Mouse (Mus musculus): Measurements from ENCODE around the gene Emilin1. TPM values are rescaled to one million over a fixed set of nuclear protein-coding genes. Genes with fewer than 3 reads are reported as not detected.

The Emilin1 gene
- polyA plus RNA-seq, 1 experiment, result 3.6 TPM

GRCm38 (mm10) chr5:30915456-30915855 is 2.3 kb downstream of the Emilin1 start:
- Histone ChIP-seq H3K27ac (replicated peaks; ENCODE audit: low read depth, low read length) (peak overlapping the region; percentile 79), H3K4me1 (ENCODE audit: control insufficient read depth, insufficient read depth, insufficient read length, low read length) (peaks cover 34% of the 10 kb centered on the region), H3K4me3 (ENCODE audit: insufficient read depth, low read depth, low read length) (peak overlapping the region; percentile 55; the same call in 1 of the 2 replicates)

DNA sequence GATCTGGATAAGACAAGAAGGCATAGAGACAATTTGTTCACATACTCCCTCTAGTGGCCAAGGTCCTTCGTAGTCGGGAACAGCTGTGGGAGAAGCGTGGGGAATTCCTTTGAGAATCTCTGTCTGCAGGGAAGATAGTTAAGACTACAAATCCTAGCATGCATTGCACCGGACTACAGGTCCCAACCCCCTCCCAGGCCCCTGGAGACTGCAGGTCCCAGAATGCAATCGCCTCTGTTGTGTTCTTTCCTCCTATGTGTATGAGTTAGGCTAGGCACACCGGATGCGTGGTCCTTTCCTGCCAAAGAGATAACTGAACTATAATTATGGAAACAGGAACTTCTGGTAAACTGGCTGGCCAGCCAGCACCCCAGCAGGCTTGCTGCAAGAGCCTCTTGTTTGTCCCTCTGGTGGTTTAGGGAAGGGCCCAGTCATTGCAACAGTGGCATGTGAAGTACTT is 2.8 kb downstream of the Emilin1 start:
- Histone ChIP-seq H3K4me1 (ENCODE audit: control insufficient read depth, insufficient read depth, insufficient read length, low read length) (peaks cover 29% of the 10 kb centered on the region), H3K4me3 (ENCODE audit: insufficient read depth, low read depth, low read length) (no peak overlapping the region), H3K27ac (replicated peaks; ENCODE audit: low read depth, low read length) (peak overlapping the region; percentile 86)

DNA sequence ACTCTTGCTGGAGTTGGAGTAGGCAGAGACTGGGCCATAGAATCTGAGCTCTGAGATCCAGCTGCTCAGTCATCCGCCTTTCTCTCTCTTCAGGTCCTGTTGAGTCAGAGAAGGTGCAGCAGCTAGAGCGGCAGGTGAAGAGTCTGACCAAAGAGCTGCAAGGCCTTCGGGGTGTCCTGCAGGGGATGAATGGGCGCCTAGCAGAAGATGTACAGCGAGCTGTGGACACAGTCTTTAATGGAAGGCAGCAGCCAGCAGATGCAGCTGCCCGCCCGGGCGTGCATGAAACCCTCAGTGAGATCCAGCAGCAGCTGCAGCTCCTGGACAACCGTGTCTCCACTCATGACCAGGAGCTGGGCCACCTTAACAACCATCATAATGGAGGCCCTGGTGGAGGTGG is 3.6 kb downstream of the Emilin1 start:
- Histone ChIP-seq H3K4me1 (ENCODE audit: control insufficient read depth, insufficient read depth, insufficient read length, low read length) (peaks cover 29% of the 10 kb centered on the region), H3K4me3 (ENCODE audit: insufficient read depth, low read depth, low read length) (no peak overlapping the region), H3K27ac (replicated peaks; ENCODE audit: low read depth, low read length) (peak overlapping the region; percentile 86)

GRCm38 (mm10) chr5:30917348-30917747 is 4.1 kb downstream of the Emilin1 start:
- no peak overlapping the region for H3K4me3 ChIP-seq (ENCODE audit: insufficient read depth, low read depth, low read length)
- H3K27ac ChIP-seq (replicated peaks; ENCODE audit: low read depth, low read length), result no peak overlapping the region
- H3K4me1 ChIP-seq (ENCODE audit: control insufficient read depth, insufficient read depth, insufficient read length, low read length), result peaks cover 30% of the 10 kb centered on the region

- H3K4me1 ChIP-seq (ENCODE audit: control insufficient read depth, insufficient read depth, insufficient read length, low read length), result peaks cover 26% of the 10 kb centered on the region
Observed at GRCm38 (mm10) chr5:30917891-30918670, 4.9 kb downstream of the Emilin1 start.

DNA sequence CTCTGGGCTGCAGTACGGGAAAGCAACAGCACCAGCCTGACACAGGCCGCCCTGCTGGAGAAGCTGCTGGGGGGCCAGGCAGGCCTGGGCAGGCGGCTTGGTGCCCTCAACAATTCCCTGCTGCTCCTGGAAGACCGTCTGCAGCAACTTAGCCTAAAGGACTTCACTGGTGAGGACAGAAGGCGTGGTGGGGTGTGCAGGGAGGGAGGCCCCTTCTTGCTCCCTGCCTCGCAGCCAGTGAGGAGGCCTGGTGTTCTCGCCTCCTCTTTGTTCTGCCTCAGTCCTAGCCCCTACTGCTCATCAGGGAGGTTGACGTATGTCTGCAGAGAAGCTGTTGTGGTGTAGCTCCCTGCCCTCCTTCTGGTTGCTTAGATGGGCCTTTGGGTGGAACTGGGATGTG is 5.5 kb downstream of the Emilin1 start:
- Histone ChIP-seq H3K4me1 (ENCODE audit: control insufficient read depth, insufficient read depth, insufficient read length, low read length) (peaks cover 26% of the 10 kb centered on the region), H3K4me3 (ENCODE audit: insufficient read depth, low read depth, low read length) (no peak overlapping the region), H3K27ac (replicated peaks; ENCODE audit: low read depth, low read length) (no peak overlapping the region)

More at GRCm38 (mm10) chr5:30917891-30918670, 4.9 kb downstream of the Emilin1 start:
- no peak overlapping the region for H3K27ac ChIP-seq (replicated peaks; ENCODE audit: low read depth, low read length)
- H3K4me3 ChIP-seq (ENCODE audit: insufficient read depth, low read depth, low read length), result no peak overlapping the region

GRCm38 (mm10) chr5:30919831-30920614 is 6.8 kb downstream of the Emilin1 start:
- peaks cover 15% of the 10 kb centered on the region for H3K4me1 ChIP-seq (ENCODE audit: control insufficient read depth, insufficient read depth, insufficient read length, low read length)
- H3K4me3 ChIP-seq (ENCODE audit: insufficient read depth, low read depth, low read length), result no peak overlapping the region
- H3K27ac ChIP-seq (replicated peaks; ENCODE audit: low read depth, low read length), result no peak overlapping the region

- Histone ChIP-seq H3K4me1 (ENCODE audit: control insufficient read depth, insufficient read depth, insufficient read length, low read length) (peaks cover 9% of the 10 kb centered on the region), H3K27ac (replicated peaks; ENCODE audit: low read depth, low read length) (no peak overlapping the region), H3K4me3 (ENCODE audit: insufficient read depth, low read depth, low read length) (no peak overlapping the region)
Observed at GRCm38 (mm10) chr5:30920621-30921020, 7.4 kb downstream of the Emilin1 start.

- Histone ChIP-seq H3K4me1 (ENCODE audit: control insufficient read depth, insufficient read depth, insufficient read length, low read length) (peaks cover 9% of the 10 kb centered on the region), H3K4me3 (ENCODE audit: insufficient read depth, low read depth, low read length) (peak within 1 kb of the TSS; percentile 75), H3K27ac (replicated peaks; ENCODE audit: low read depth, low read length) (peak within 1 kb of the TSS; percentile 35)
Observed at GRCm38 (mm10) chr5:30921256-30922033, 8.2 kb downstream of the Emilin1 start, which contains the start of gene Khk. Gene Khk, plus strand, starts transcription at chr5:30921431.

- Histone ChIP-seq H3K27ac (replicated peaks; ENCODE audit: low read depth, low read length) (no peak overlapping the region), H3K4me3 (ENCODE audit: insufficient read depth, low read depth, low read length) (peak overlapping the region; percentile 75; the same call in 1 of the 2 replicates), H3K4me1 (ENCODE audit: control insufficient read depth, insufficient read depth, insufficient read length, low read length) (peaks cover 7% of the 10 kb centered on the region)
Observed at GRCm38 (mm10) chr5:30922581-30923041, 9.4 kb downstream of the Emilin1 start.

- Histone ChIP-seq H3K27ac (replicated peaks; ENCODE audit: low read depth, low read length) (no peak overlapping the region), H3K4me3 (ENCODE audit: insufficient read depth, low read depth, low read length) (no peak overlapping the region), H3K4me1 (ENCODE audit: control insufficient read depth, insufficient read depth, insufficient read length, low read length) (peaks cover 7% of the 10 kb centered on the region; the same call in 1 of the 2 replicates)
Observed at GRCm38 (mm10) chr5:30923119-30923518, 9.9 kb downstream of the Emilin1 start.

GRCm38 (mm10) chr5:30924614-30925013 is 11.4 kb downstream of the Emilin1 start:
- no peak overlapping the region for H3K27ac ChIP-seq (replicated peaks; ENCODE audit: low read depth, low read length)
- H3K4me1 ChIP-seq (ENCODE audit: control insufficient read depth, insufficient read depth, insufficient read length, low read length), result peaks cover 7% of the 10 kb centered on the region; the same call in 1 of the 2 replicates
- no peak overlapping the region for H3K4me3 ChIP-seq (ENCODE audit: insufficient read depth, low read depth, low read length)

DNA sequence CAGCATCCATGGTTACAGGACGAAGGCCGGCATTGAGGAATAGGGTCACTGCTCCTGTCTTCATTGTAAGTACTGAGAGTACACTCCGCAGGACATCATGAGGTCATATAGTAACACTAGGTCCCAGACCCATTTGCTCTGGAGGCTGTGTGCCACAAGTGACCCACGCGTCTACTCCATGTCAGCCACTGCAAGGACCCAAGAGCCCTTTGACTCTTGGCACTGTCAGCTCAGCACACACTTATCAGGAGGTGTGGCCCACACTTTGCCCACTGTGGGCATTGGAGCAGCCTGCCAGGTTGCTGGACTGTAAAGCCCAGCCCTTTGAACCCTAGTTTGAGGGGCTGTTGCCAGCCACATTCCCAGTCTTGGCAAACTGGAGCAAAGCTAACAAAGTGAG is 12.0 kb downstream of the Emilin1 start:
- Histone ChIP-seq H3K4me1 (ENCODE audit: control insufficient read depth, insufficient read depth, insufficient read length, low read length) (peaks cover 7% of the 10 kb centered on the region; the same call in 1 of the 2 replicates), H3K4me3 (ENCODE audit: insufficient read depth, low read depth, low read length) (no peak overlapping the region), H3K27ac (replicated peaks; ENCODE audit: low read depth, low read length) (no peak overlapping the region)

DNA sequence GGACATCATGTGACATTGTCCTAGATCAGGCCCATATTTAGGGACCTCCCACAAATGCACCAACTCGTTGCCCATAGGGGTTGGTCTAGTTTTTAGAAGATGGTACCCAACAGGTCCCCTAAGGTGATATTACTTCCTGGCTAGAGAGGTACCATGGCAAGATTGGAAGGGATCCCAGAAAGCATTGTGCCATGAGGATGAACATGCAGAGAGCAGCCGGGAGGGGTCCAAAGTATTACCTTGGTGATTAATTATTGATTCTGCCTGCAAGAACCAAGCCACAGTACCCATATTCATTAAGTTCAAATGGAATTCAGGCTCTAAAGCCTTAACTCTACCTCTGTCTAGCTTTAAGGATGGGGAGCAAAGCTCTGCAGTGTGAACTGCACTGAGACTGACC is 12.9 kb downstream of the Emilin1 start:
- Histone ChIP-seq H3K27ac (replicated peaks; ENCODE audit: low read depth, low read length) (no peak overlapping the region), H3K4me1 (ENCODE audit: control insufficient read depth, insufficient read depth, insufficient read length, low read length) (peaks cover 7% of the 10 kb centered on the region; the same call in 1 of the 2 replicates), H3K4me3 (ENCODE audit: insufficient read depth, low read depth, low read length) (no peak overlapping the region)

Data from brown adipose tissue, adult 24 weeks (tissue).